Mouse (Mus musculus): ENCODE measurements around the gene Dnah5. TPM values are rescaled to one million over a fixed set of nuclear protein-coding genes. Genes with fewer than 3 reads are reported as not detected.

Gene Dnah5
- total and polyA plus RNA-seq, 3 experiments = under 0.01 TPM; not detected in 2

DNA sequence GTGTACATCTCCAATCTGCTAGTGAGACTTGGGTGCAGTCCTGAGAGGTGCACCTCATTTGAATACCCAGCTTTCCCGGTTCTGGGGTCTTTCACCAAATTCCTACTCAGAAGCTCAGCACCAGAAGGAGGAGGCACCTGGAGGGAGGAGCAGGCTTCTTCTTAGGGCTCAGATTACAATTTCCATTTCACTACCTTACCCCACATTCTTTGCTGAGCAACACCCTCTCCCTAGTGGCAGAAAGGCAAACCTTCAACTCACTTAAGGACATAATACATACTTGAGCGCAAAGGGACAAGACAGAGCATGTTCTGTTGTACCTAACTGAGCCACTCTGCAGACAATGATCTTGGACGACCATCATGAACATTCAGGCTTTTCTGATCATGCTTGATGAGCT, 23.8 kb downstream of the Dnah5 start:
- Histone ChIP-seq H3K27me3 (ENCODE audit: insufficient read depth, low read length) (no peaks in the 10 kb centered on the region), H3K9me3 (replicated peaks) (peaks cover 20% of the 10 kb centered on the region), H3K4me3 (ENCODE audit: low read depth, low read length) (no peak overlapping the region), H3K36me3 (replicated peaks) (no peaks in the 10 kb centered on the region), H3K4me1 (ENCODE audit: insufficient read depth, low read depth, low read length) (no peaks in the 10 kb centered on the region)
- ATAC-seq (ENCODE audit: extremely low read depth, insufficient number of reproducible peaks, low FRiP score, poor library complexity, severe bottlenecking) = no peak
- TF ChIP-seq GATA1 (IDR thresholded peaks at IDR 0.05; ENCODE audit: borderline replicate concordance, low read length) = no peak
- TF ChIP-seq POLR2AphosphoS5 (IDR thresholded peaks at IDR 0.05; ENCODE audit: insufficient replicate concordance, low read depth, low read length) = no peak
- no peak for TF ChIP-seq CTCF (IDR thresholded peaks at IDR 0.05; ENCODE audit: low read depth, low read length)
- no peak for TF ChIP-seq TAL1 (conservative IDR thresholded peaks at IDR 0.05; ENCODE audit: low read depth, low read length)
- no peak for TF ChIP-seq GATA2 (IDR thresholded peaks at IDR 0.05; ENCODE audit: borderline replicate concordance, low read depth, low read length)
- DNase-seq (ENCODE audit: low spot score) = no peak

DNA sequence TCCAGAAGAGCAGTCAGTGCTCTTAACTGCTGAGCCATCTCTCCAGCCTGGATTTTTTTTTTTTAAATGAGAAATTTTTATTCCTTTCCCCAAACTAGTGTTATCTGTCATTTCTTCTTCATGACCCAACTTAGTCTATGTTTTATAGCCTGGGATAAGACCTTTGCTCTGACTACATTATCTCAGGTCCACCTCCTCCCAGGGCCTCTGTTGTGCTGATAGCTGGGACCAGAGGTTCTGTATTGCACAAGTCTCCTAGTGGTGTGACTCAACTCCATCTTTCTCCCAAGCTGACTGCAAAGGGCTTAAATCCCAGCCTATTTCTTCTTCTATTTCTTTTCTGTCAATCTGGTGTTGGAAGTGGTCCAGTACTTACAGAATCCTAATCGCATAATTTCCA, 56.7 kb downstream of the Dnah5 start:
- ATAC-seq (ENCODE audit: extremely low read depth, insufficient number of reproducible peaks, low FRiP score, poor library complexity, severe bottlenecking) (no peak), DNase-seq (ENCODE audit: low spot score) (no peak)
- no peaks in the 10 kb centered on the region for H3K4me1 ChIP-seq (ENCODE audit: insufficient read depth, low read depth, low read length)
- H3K36me3 ChIP-seq (replicated peaks) = no peaks in the 10 kb centered on the region
- no peaks in the 10 kb centered on the region for H3K27me3 ChIP-seq (ENCODE audit: insufficient read depth, low read length)
- TF ChIP-seq GATA1 (IDR thresholded peaks at IDR 0.05; ENCODE audit: borderline replicate concordance, low read length) (no peak), POLR2AphosphoS5 (IDR thresholded peaks at IDR 0.05; ENCODE audit: insufficient replicate concordance, low read depth, low read length) (no peak), TAL1 (conservative IDR thresholded peaks at IDR 0.05; ENCODE audit: low read depth, low read length) (no peak), GATA2 (IDR thresholded peaks at IDR 0.05; ENCODE audit: borderline replicate concordance, low read depth, low read length) (no peak), CTCF (IDR thresholded peaks at IDR 0.05; ENCODE audit: low read depth, low read length) (no peak)
- H3K4me3 ChIP-seq (ENCODE audit: low read depth, low read length) = no peak overlapping the region
- H3K9me3 ChIP-seq (replicated peaks) = 0 out of 2 replicates have a peak, but pooled peaks cover 2% of the 10 kb centered on the region

- no peaks in the 10 kb centered on the region for H3K27me3 ChIP-seq (ENCODE audit: insufficient read depth, low read length)
- H3K4me3 ChIP-seq (ENCODE audit: low read depth, low read length) = no peak overlapping the region
- H3K4me1 ChIP-seq (ENCODE audit: insufficient read depth, low read depth, low read length) = no peaks in the 10 kb centered on the region
- ATAC-seq (ENCODE audit: extremely low read depth, insufficient number of reproducible peaks, low FRiP score, poor library complexity, severe bottlenecking) (no peak), DNase-seq (ENCODE audit: low spot score) (no peak)
- peaks cover 9% of the 10 kb centered on the region for H3K9me3 ChIP-seq (replicated peaks)
- no peaks in the 10 kb centered on the region for H3K36me3 ChIP-seq (replicated peaks)
- TF ChIP-seq CTCF (IDR thresholded peaks at IDR 0.05; ENCODE audit: low read depth, low read length) = no peak
Observed at GRCm38 (mm10) chr15:28299438-28299837, 95.9 kb downstream of the Dnah5 start.

DNA sequence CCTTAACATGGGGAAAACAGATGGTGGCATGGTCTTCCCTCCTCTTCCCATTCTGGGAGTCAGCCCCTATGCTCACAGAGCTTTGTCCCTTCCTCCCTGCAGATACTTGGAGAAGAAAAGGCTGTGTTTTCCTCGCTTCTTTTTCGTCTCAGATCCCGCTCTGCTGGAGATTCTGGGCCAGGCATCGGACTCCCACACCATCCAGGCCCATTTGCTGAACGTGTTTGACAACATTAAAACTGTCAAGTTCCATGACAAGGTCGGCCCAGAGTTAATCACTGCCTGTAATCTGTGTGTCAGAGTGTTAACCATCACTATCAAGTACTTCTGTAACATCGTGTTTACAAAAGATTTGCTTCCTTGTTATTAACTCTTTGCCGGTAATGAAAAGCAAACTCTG, 103.6 kb downstream of the Dnah5 start:
- Histone ChIP-seq H3K4me1 (ENCODE audit: insufficient read depth, low read depth, low read length) (no peaks in the 10 kb centered on the region), H3K36me3 (replicated peaks) (no peaks in the 10 kb centered on the region), H3K9me3 (replicated peaks) (peaks cover 5% of the 10 kb centered on the region; the same call in 1 of the 2 replicates), H3K27me3 (ENCODE audit: insufficient read depth, low read length) (no peaks in the 10 kb centered on the region), H3K4me3 (ENCODE audit: low read depth, low read length) (no peak overlapping the region)
- no peak for TF ChIP-seq CTCF (IDR thresholded peaks at IDR 0.05; ENCODE audit: low read depth, low read length)
- no peak for TF ChIP-seq TAL1 (conservative IDR thresholded peaks at IDR 0.05; ENCODE audit: low read depth, low read length)
- TF ChIP-seq GATA1 (IDR thresholded peaks at IDR 0.05; ENCODE audit: borderline replicate concordance, low read length) = no peak
- no peak for TF ChIP-seq POLR2AphosphoS5 (IDR thresholded peaks at IDR 0.05; ENCODE audit: insufficient replicate concordance, low read depth, low read length)
- no peak for TF ChIP-seq GATA2 (IDR thresholded peaks at IDR 0.05; ENCODE audit: borderline replicate concordance, low read depth, low read length)
- no peak for DNase-seq (ENCODE audit: low spot score)
- no peak for ATAC-seq (ENCODE audit: extremely low read depth, insufficient number of reproducible peaks, low FRiP score, poor library complexity, severe bottlenecking)

- DNase-seq (ENCODE audit: low spot score) (no peak), ATAC-seq (ENCODE audit: extremely low read depth, insufficient number of reproducible peaks, low FRiP score, poor library complexity, severe bottlenecking) (no peak)
- H3K4me1 ChIP-seq (ENCODE audit: insufficient read depth, low read depth, low read length) = no peaks in the 10 kb centered on the region
- H3K36me3 ChIP-seq (replicated peaks) = no peaks in the 10 kb centered on the region
- TF ChIP-seq TAL1 (conservative IDR thresholded peaks at IDR 0.05; ENCODE audit: low read depth, low read length) (no peak), CTCF (IDR thresholded peaks at IDR 0.05; ENCODE audit: low read depth, low read length) (no peak), GATA1 (IDR thresholded peaks at IDR 0.05; ENCODE audit: borderline replicate concordance, low read length) (no peak), GATA2 (IDR thresholded peaks at IDR 0.05; ENCODE audit: borderline replicate concordance, low read depth, low read length) (no peak), POLR2AphosphoS5 (IDR thresholded peaks at IDR 0.05; ENCODE audit: insufficient replicate concordance, low read depth, low read length) (no peak)
- no peak overlapping the region for H3K4me3 ChIP-seq (ENCODE audit: low read depth, low read length)
- H3K27me3 ChIP-seq (ENCODE audit: insufficient read depth, low read length) = no peaks in the 10 kb centered on the region
- peaks cover 5% of the 10 kb centered on the region; the same call in 1 of the 2 replicates for H3K9me3 ChIP-seq (replicated peaks)
Observed at GRCm38 (mm10) chr15:28307884-28308283, 104.3 kb downstream of the Dnah5 start.

- no peak for ATAC-seq (ENCODE audit: extremely low read depth, insufficient number of reproducible peaks, low FRiP score, poor library complexity, severe bottlenecking)
- no peaks in the 10 kb centered on the region for H3K27me3 ChIP-seq (ENCODE audit: insufficient read depth, low read length)
- TF ChIP-seq TAL1 (conservative IDR thresholded peaks at IDR 0.05; ENCODE audit: low read depth, low read length) = no peak
- no peak for TF ChIP-seq GATA2 (IDR thresholded peaks at IDR 0.05; ENCODE audit: borderline replicate concordance, low read depth, low read length)
- no peak for TF ChIP-seq CTCF (IDR thresholded peaks at IDR 0.05; ENCODE audit: low read depth, low read length)
- no peak for TF ChIP-seq POLR2AphosphoS5 (IDR thresholded peaks at IDR 0.05; ENCODE audit: insufficient replicate concordance, low read depth, low read length)
- no peak for DNase-seq (ENCODE audit: low spot score)
- H3K4me1 ChIP-seq (ENCODE audit: insufficient read depth, low read depth, low read length) = no peaks in the 10 kb centered on the region
- no peaks in the 10 kb centered on the region for H3K36me3 ChIP-seq (replicated peaks)
- H3K4me3 ChIP-seq (ENCODE audit: low read depth, low read length) = no peak overlapping the region
- peaks cover 5% of the 10 kb centered on the region; the same call in 1 of the 2 replicates for H3K9me3 ChIP-seq (replicated peaks)
Observed at GRCm38 (mm10) chr15:28310516-28310915, 107.0 kb downstream of the Dnah5 start.

GRCm38 (mm10) chr15:28313451-28313850, 109.9 kb downstream of the Dnah5 start:
- Histone ChIP-seq H3K4me3 (ENCODE audit: low read depth, low read length) (no peak overlapping the region), H3K9me3 (replicated peaks) (peaks cover 3% of the 10 kb centered on the region; the same call in 1 of the 2 replicates), H3K36me3 (replicated peaks) (no peaks in the 10 kb centered on the region), H3K27me3 (ENCODE audit: insufficient read depth, low read length) (no peaks in the 10 kb centered on the region), H3K4me1 (ENCODE audit: insufficient read depth, low read depth, low read length) (no peaks in the 10 kb centered on the region)
- ATAC-seq (ENCODE audit: extremely low read depth, insufficient number of reproducible peaks, low FRiP score, poor library complexity, severe bottlenecking) (no peak), DNase-seq (ENCODE audit: low spot score) (no peak)
- TF ChIP-seq TAL1 (conservative IDR thresholded peaks at IDR 0.05; ENCODE audit: low read depth, low read length) (no peak), GATA1 (IDR thresholded peaks at IDR 0.05; ENCODE audit: borderline replicate concordance, low read length) (no peak), CTCF (IDR thresholded peaks at IDR 0.05; ENCODE audit: low read depth, low read length) (no peak), GATA2 (IDR thresholded peaks at IDR 0.05; ENCODE audit: borderline replicate concordance, low read depth, low read length) (no peak), POLR2AphosphoS5 (IDR thresholded peaks at IDR 0.05; ENCODE audit: insufficient replicate concordance, low read depth, low read length) (no peak)
